Mouse (Mus musculus) splenic B cell, adult 2 months (primary cell): ENCODE measurements at regions not wholly inside any gene's neighbourhood (a gene's known extent, or its start where the extent isn't known, plus 50 kb on each side); places are given as distances from the start of the nearest gene placed in this dataset.

Experiments
- DNase-seq: peaks from one replicate; pipeline ENCODE4 v3.0.0-alpha.2; 2011; ENCODE audit warnings: low read depth, low spot score
- H3K27me3 ChIP-seq: 2 replicates; pipeline ENCODE4 v1.6.1; 2012; ENCODE audit warnings: mild to moderate bottlenecking, low read length, moderate library complexity, mixed read lengths; ENCODE audit not compliant: control insufficient read depth, poor library complexity, insufficient read depth, severe bottlenecking
- H3K36me3 ChIP-seq: 2 replicates; pipeline ENCODE4 v1.6.1; 2012; ENCODE audit warnings: mild to moderate bottlenecking, low read length, moderate library complexity, mixed read lengths; ENCODE audit not compliant: control insufficient read depth, poor library complexity, insufficient read depth, severe bottlenecking

DNA sequence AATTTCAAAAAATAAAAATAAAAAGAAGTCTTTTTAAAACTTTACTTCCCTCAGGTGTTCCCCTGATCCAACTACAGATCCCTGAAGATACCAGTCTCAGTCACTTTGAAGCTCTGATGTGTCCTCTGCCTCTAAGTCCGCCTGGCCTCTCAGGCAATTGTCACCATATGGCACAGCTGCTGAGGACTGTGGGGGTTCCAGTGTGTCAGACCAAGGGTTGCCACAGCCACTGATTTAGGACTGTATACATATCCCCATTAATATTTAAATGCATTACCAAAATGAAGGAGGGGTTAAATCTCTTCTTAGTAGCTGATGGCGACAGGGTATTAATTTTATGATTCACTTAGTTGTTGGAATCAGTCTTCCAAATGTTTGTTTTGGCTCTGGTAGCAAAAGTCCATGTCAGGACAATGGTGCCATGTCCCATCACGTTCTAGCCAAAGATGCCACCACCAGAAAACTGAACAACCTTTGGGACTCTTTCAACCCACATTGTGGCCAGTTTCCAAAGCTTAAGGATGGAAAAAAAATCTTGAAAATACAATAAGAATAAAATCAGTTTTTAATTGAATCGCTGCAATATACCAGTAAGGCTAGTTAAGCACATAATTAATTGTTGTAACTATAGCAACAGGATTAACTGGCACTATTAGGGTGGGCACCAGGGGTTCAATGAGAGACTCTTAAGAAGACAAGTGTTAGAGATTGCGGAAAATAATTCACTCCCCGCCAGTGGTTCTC, 62.5 kb downstream of the Arrdc4 start:
- DNase-seq = no peak
- H3K27me3 ChIP-seq = no peaks in the 10 kb centered on the region
- H3K36me3 ChIP-seq = no peaks in the 10 kb centered on the region

DNA sequence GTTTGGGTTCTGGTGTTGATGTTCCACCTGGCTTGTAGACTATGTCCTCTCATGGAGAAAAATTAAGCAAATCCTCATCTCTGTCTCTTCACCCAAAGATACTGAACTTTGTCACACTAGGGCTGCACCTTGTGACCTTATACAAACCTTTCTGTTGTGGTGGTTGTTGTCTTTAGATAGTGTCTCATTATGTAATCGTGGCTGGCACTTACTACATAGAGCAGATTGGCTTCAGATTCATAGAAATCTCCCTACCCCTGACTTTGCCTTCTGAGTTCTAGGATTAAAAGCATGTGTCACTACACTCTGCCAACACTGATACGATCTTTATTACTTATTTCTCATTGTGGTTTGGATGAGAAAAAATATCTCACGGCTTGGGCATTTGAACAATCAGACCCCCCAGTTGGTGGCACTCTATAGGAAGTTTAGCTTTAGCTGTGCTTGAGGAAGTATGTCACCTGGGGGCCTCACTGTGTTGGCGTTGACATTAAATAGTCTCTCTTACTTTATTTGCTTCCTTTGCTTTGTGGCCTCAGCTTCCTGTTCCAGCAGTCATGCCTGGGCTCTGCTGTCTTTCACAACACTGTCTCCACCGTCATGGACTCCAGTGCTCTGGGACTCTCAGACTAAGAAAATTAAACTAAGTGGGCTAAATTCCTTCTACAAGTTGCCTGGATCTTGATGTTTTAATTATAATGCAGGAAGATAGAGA, 66.0 kb downstream of the Arrdc4 start:
- H3K27me3 ChIP-seq = no peaks in the 10 kb centered on the region
- DNase-seq = no peak
- no peaks in the 10 kb centered on the region for H3K36me3 ChIP-seq

DNA sequence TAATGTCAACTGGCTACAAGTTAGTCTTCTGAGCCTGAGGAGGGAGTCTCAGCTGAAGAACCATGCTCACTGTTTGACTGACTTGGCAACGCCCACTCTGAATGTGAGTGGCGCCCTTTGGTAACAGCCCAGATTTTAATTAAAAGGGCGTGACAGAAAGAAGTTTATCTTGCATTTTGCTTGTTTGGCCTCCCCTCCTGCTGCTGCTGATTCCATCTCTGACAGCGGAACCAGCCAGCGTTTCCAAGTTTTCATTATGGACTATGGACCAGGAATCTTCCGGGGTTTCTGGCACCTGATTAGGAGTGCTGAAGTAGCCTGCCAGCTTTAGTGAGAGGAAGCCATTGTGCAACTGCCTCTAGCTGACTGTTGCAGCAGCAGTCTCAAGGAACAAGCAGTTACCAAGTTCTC, 66.7 kb downstream of the Arrdc4 start:
- Histone ChIP-seq H3K27me3 (no peaks in the 10 kb centered on the region), H3K36me3 (no peaks in the 10 kb centered on the region)
- no peak for DNase-seq

DNA sequence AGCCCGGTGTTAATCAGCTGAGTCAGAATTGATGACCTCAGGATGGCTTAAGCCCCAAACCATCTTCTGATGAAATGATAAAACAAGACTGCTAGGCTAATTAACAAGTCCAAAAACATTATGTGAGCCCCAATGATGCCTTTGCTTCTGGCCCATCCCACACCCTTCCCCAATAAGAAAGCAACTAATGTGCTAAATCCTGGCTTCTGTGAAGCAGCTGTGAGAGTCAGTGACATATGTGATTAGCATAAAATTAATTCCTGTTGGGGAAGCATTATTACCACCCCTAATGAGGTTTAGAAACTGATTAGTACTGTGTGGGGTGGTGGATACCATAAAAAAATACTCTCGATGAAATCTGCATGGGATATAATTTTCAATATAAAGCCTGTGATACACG, 69.3 kb downstream of the Arrdc4 start:
- no peaks in the 10 kb centered on the region for H3K27me3 ChIP-seq
- no peaks in the 10 kb centered on the region for H3K36me3 ChIP-seq
- DNase-seq = no peak

DNA sequence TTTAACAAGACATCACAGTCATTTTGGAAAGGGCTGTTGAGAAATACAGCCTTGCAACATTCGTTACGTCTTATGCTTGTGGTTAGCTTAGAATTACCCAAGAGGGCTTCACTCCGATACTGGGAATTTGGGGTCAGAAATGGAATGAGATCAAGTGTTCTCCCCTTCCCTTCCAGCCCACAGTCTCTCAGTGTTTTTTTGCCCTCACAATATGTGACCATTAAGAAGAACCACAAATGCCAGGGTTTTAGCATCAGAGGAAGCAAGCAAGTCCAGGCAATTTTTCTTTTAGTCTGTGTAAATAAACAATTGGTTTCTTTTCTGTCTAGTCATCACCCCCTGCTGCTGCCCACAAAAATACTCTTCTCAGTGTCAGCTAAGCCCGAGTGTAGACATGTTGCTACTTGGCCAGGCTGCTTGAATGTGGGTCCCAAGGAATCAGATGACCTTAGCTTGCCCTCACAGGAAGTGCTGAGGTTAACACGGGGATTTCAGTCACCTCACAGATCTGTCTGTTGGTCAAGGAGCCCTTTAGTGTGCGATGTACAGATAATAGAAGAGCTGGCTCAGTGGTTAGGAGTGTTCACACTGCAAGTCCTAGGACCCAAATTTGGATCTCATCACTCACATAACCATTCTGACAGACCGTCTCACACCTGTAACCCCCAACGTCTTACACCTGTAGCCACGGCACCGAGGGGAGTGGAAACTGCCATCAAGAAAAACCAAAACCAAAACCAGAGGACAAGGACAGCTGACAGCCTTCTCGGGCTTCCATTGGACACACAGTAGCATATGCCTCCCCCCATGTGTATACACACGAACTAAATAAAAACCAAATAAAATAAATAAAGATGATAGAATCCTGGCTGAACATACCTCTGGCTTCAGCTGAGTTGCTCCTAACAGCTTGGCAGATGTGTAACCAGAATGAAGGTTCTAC, 81.0 kb downstream of the Arrdc4 start:
- H3K36me3 ChIP-seq = no peaks in the 10 kb centered on the region
- no peak for DNase-seq
- H3K27me3 ChIP-seq = no peaks in the 10 kb centered on the region

DNA sequence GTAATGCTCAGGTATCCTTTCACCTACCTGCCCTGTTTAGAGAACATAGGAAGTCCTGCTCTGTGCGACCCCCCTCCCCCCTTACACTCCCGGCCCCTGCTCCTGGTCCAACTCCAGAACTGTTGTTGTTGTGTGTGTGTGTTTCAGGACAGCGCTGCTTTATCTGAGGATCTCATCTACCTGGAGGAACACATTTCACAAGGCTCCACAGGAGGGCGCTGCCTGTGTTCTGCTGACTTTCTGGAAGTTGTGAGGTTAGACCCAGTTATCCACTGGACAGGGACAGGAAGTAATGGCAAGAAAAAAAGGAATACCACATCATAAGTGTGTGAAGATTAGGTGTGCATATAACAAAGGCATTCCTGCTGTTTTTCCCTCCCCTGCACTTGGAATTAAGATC, 81.8 kb downstream of the Arrdc4 start:
- no peaks in the 10 kb centered on the region for H3K27me3 ChIP-seq
- H3K36me3 ChIP-seq = no peaks in the 10 kb centered on the region
- no peak for DNase-seq

DNA sequence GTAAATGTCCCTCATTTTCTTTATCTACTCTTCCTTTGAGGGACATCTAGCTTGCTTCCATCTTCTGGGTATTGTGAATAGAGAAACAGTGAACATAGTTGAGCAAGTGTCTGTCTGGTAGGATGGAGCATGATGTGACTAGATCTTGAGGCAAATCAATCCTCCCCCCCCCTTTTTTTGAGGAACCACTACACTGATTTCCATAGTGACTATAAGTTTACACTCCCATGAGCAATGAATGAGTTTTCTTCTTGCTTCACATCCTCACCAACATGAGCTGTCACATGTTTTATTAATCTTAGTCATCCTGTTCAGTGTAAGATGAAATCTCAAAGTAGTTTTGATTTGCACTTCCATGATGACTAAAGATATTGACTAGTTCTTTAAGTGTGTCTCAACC, 92.7 kb downstream of the Arrdc4 start:
- no peak for DNase-seq
- no peaks in the 10 kb centered on the region for H3K36me3 ChIP-seq
- H3K27me3 ChIP-seq = no peaks in the 10 kb centered on the region

DNA sequence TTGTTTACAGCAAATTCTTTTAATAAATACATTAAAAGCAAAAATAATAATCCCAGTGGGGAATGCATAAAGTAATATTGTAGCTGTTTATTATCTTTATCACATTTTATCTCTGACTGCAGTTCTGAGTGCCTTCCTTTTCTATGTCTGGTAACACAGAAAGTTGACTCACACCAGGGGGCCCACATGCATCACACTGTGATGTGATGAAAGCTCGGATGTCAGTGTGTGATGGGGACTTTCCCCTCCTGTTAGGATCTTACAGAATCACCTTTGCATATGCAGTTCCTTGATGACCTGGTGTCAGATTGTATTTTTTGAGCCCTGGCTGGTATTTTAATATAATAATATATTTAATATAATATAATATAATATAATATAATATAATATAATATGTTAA, 95.5 kb downstream of the Arrdc4 start:
- DNase-seq = no peak
- no peaks in the 10 kb centered on the region for H3K36me3 ChIP-seq
- H3K27me3 ChIP-seq = no peaks in the 10 kb centered on the region

DNA sequence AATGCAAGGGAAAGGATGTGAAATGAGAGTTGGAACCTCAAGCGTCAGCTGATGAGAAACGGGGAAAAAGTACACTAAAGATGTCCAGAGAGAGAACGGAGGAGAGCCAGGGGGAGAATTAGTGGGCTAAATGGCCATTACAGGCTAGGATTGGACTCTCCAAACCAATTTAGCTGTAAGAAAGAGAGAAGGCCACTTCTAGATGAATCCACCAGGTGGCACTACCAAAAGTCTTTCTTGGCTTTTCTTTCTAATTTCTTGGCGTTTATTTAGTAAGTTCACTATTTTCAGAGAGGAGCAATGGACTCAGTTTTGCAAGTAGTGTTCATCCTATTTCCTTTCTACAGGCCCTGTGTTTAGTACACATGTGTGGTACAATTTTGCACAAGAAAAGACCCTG, 97.6 kb downstream of the Arrdc4 start:
- DNase-seq = no peak
- no peaks in the 10 kb centered on the region for H3K27me3 ChIP-seq
- H3K36me3 ChIP-seq = no peaks in the 10 kb centered on the region

DNA sequence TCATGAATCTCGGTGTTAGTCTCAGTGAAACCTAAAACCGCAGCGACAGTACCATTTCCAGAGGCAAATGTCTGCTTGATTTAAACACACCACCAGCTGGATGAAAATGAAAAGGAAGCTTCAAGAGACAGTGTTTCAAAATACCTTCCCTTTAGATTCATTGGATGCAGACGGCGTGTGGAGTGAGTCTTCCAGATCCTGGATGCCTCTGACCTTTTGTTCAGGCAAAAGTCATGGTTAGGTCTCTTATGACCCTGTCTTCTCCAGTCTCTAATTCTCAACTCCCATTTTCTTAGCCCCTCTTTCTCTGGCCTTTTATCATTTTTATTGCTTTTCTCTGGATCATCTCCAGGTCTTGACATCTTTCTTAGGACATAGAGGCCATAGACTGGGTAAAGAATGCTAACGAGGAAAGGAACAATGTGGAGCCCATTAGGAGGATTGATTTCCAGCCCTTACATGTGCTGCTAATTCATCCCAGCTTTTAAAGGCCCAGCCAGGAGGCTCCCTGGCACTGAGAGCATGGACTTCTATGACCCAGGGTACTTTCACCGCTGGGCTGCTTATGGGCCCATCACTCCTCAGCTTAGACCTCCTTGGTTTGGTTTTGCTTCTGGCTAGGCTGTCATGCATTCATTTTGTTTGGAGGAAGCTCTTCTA, 111.4 kb downstream of the Arrdc4 start:
- DNase-seq = no peak
- H3K36me3 ChIP-seq = no peaks in the 10 kb centered on the region
- no peaks in the 10 kb centered on the region for H3K27me3 ChIP-seq

DNA sequence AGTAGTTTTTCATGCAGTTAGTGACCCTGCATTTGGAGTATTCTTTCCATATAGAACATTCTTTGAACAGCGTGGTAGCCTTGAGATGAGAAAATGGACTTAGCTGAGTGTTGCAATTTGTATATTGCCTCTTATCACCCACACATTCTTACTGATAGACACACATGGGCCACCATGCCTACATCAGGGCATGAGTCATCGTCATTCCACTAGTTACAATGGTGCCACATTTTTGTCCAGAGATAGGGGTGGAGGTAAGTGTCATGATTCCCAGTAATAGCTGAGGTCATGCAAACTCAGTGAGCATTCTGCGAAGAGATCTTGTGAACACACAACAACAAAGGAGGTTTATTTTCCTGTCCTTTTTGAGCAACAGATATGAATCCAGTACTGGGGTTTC, 128.0 kb downstream of the Arrdc4 start:
- Histone ChIP-seq H3K36me3 (no peaks in the 10 kb centered on the region), H3K27me3 (no peaks in the 10 kb centered on the region; the same call in 1 of the 2 replicates)
- DNase-seq = no peak

DNA sequence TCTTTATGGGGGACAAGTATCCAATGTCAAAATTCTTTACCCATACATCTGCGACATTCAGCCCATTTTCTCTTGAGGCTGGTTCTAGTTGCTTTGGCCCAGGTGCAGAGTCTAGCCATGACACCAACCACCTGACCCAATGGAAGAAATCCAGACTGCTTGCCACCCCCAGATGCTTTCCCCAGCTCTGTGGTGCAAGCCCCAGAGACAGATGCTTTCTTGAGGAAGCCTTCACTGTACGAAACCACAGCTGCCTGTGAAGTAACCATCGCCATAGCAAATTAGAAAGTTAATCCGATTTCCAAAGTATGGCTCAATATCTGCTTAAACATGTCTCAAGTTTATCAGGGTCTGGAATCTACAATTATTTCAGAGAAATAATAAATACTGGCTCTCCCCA, 138.5 kb downstream of the Arrdc4 start:
- DNase-seq = no peak
- Histone ChIP-seq H3K36me3 (no peaks in the 10 kb centered on the region), H3K27me3 (no peaks in the 10 kb centered on the region)

DNA sequence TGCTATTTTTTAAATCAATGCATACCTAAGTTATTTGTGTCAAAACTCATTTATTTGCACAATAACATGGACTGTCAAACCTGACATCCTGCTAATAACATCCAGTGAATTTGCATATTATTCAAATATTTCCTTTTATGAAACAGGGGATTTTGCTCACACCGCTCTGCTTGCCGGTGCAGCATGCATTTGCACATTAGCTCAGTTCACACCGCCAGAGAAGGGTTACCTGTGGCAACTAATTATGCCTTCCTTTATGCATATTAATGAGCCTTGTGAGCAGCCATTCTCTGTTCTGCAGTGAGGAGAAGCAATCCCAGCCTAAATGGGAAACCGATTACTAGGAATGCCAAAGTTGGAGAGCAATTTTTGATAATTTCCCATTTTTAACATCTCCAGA, 141.9 kb downstream of the Arrdc4 start:
- Histone ChIP-seq H3K36me3 (no peaks in the 10 kb centered on the region), H3K27me3 (no peaks in the 10 kb centered on the region)
- DNase-seq = no peak

DNA sequence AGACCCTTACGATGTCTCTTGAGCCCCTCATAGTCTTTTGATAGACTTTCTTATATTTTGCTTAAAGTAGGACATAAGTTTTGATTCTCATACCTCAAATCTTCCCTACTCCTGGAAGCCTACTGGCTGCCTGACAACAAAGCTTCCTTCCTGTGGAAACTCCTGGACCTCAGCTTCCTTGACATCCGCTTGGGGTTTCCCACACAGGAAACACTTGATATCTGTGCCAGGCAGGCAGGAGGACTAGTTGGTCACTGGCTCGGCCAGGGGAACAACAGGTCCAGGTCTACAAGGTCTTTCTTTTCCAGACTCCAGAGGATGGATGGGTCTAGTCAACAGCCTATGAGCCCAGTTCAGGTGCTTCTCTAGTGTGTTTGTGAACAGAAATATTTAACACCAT, 142.8 kb downstream of the Arrdc4 start:
- Histone ChIP-seq H3K27me3 (no peaks in the 10 kb centered on the region), H3K36me3 (no peaks in the 10 kb centered on the region)
- DNase-seq = no peak
